Mouse (Mus musculus) liver, adult (tissue): ENCODE data around the gene Lmx1a.

Experiments
- GATA4 ChIP-seq: IDR thresholded peaks from 2 replicates; pipeline ENCODE4 v1.6.1; 2014; ENCODE audit warnings: mild to moderate bottlenecking, low read length; ENCODE audit not compliant: insufficient replicate concordance

Lmx1a gene

GRCm38 (mm10) chr1:167801923-167802322, 112.9 kb downstream of the Lmx1a start:
- no peak for TF ChIP-seq GATA4

GRCm38 (mm10) chr1:167802510-167803271, 113.7 kb downstream of the Lmx1a start:
- no peak for TF ChIP-seq GATA4

- no peak for TF ChIP-seq GATA4
Observed at GRCm38 (mm10) chr1:167803351-167803981, 114.4 kb downstream of the Lmx1a start.

GRCm38 (mm10) chr1:167804836-167805235, 115.8 kb downstream of the Lmx1a start:
- TF ChIP-seq GATA4, result no peak

GRCm38 (mm10) chr1:167811141-167811540, 122.1 kb downstream of the Lmx1a start:
- TF ChIP-seq GATA4, result no peak

GRCm38 (mm10) chr1:167815166-167815565, 126.1 kb downstream of the Lmx1a start:
- no peak for TF ChIP-seq GATA4

- TF ChIP-seq GATA4, result no peak
Observed at GRCm38 (mm10) chr1:167817028-167817427, 128.0 kb downstream of the Lmx1a start.

- TF ChIP-seq GATA4, result no peak
Observed at GRCm38 (mm10) chr1:167817616-167818015, 128.6 kb downstream of the Lmx1a start.

GRCm38 (mm10) chr1:167820031-167820430, 131.0 kb downstream of the Lmx1a start:
- no peak for TF ChIP-seq GATA4

- no peak for TF ChIP-seq GATA4
Observed at GRCm38 (mm10) chr1:167821125-167821524, 132.1 kb downstream of the Lmx1a start.

- TF ChIP-seq GATA4, result no peak
Observed at GRCm38 (mm10) chr1:167830291-167830690, 141.3 kb downstream of the Lmx1a start.

GRCm38 (mm10) chr1:167831601-167832000, 142.6 kb downstream of the Lmx1a start:
- TF ChIP-seq GATA4, result no peak

- no peak for TF ChIP-seq GATA4
Observed at GRCm38 (mm10) chr1:167854801-167855200, 165.8 kb downstream of the Lmx1a start.

GRCm38 (mm10) chr1:167872028-167872427, 183.0 kb downstream of the Lmx1a start:
- no peak for TF ChIP-seq GATA4

- TF ChIP-seq GATA4, result no peak
Observed at GRCm38 (mm10) chr1:167874099-167874498, 185.1 kb downstream of the Lmx1a start.

GRCm38 (mm10) chr1:167877931-167878330, 188.9 kb downstream of the Lmx1a start:
- TF ChIP-seq GATA4, result no peak
